Mouse (Mus musculus) adrenal gland, postnatal 14 days (tissue): Measurements from ENCODE around the gene Etv6. TPM values are rescaled to one million over a fixed set of nuclear protein-coding genes. Genes with fewer than 3 reads are reported as not detected.

Experiments used
- DNase-seq: peaks from one replicate; pipeline ENCODE4 v3.0.0; 2021; ENCODE audit warnings: mixed read lengths
- total RNA-seq: library from RNA; stranded (reverse); gene quantifications from 2 replicates; pipeline ENCODE4 v1.2.3, GENCODE M21; 2021

Etv6 gene
- total RNA-seq, 1 experiment from 2014 or later, result 35.7 TPM

DNA sequence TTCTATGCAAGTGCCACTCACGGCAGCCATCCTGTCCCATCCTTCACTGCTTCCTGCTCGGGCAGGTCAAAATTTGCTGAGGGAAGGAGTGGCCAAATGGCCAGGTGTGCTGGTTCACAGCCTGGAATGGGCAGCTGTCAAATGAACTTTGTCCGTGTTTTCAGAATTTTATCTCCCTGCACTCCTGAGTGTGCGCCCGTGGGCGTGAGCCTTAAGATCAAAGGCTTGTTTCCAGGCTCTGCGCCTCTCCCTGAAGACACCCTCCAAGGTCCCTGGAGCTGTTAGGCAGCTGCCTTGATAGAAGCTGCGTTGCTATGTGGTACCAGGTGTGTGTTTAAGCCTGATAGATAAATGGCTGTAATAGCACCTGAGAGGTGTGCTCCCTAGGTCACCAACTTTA is 76.1 kb downstream of the Etv6 start:
- no peak for DNase-seq

GRCm38 (mm10) chr6:134112753-134113152 is 77.3 kb downstream of the Etv6 start:
- DNase-seq, result no peak

DNA sequence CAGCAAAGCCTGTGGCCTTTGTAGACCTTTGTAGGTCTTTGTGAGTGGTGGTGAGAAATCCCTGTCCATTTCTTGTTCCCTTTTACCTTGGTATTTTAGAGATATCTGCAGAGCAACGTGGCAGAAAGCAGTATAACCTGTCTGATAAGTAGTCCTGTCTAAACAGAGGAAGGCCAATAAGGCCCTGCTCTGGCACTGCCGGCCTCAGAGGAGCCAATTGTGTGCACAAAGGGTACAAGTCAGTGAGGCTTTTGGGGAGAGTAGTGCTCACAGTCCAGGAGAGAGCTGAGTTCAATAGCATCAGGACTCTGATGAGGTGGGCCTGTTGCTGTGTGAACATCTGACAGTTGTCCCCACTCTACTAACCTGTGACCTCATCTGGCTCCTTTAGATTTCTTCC is 77.7 kb downstream of the Etv6 start:
- no peak for DNase-seq

DNA sequence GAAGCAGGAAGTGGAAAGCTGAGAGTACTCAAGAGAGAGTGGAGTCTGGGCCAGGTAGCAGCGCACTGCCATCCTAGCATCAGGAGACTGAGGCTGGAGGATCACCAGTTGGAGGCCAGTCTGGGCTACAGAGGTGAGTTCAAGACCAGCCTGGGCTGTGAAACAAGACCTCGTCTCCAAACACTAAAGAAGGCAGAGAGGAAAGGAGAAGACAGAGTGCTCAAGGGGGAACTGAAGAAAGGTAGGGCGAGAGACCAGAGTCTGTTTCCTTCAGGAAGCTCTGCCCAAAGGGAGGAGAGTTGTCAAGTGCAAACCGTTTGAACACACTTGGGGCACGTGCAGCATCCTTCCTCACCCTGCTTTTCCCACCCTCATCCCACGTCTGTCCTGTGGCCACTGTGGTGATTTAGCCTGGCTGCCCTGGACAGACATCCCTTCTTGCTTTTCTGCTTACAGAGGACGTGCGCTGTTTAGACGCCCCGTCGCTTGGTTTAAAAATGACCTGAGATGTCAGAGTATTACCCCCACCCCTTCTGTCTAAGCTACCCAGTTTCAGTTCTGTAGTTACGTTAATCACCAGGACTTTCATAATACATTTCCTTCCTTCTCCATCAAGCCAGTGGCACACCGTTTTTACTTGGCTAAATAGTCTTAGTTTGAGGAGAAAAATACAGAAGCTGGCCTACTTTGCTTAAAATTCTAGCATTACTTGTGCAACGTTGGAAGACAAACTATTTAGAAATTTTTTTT is 79.9 kb downstream of the Etv6 start:
- DNase-seq, result no peak

DNA sequence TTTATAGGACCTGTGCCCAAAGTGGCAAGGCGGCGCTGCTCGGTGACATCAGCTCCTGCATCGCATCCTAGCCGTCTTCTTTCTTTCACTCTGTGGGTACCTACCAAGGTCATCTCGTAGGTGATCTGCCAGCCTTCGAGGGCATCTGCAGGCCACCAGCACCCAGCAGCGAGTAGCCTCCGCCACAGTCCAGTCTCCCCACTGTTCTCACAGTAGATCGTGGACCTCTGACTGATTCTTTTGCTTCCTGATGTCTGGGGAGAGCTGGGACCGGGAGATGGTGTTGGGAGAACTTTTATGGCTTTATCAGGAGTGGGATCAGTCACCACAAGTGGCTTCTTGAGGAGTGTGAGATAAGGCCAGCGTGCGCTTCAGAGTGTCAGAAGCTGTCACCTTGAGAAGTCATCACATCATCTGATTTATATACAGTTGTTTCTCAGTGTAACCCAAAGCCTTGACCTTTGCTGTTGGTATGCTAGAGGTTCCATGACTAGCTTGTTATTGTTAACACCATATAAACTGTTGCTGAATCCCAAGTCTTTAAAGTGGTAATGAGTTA is 82.0 kb downstream of the Etv6 start:
- peak; percentile 57 for DNase-seq

DNA sequence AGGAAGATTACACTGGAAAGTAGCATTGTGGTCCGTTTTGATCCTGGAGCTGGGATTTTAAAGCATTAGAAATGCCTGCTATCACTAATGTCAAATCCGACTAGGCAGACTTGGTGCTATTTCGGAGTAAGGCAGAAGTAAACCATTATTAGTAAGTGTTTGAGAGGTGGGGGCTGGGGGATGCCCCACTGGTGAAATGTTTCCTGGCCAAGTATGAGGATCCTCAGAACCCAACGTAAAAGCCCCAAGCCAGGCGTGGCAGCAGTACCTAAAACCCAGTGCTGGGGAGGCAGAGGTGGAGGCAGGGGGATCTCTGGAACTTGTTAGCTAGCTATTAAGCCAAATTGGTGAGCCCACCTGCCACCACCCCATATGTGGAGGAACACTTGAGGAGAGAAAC is 83.0 kb downstream of the Etv6 start:
- no peak for DNase-seq

DNA sequence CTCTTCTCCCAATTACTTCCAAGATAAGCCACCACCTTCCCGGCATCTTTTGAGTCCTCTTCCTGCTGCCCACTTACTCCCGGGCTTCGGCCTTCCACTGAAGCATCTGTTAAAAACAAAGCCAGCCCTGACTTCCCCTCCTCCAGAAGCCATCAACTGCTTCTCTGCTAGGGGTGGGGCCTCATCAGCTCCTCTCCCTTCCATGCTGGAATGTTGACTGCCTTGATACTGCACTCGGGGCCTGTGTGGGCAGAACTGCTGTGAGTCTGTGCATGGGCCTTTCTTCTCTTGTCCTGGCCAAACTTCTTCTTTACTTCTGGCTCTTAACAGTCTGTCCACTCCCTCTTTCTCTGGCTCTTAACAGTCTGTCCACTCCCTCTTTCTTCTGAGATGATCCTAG is 83.6 kb downstream of the Etv6 start:
- peak; percentile 37 for DNase-seq

DNA sequence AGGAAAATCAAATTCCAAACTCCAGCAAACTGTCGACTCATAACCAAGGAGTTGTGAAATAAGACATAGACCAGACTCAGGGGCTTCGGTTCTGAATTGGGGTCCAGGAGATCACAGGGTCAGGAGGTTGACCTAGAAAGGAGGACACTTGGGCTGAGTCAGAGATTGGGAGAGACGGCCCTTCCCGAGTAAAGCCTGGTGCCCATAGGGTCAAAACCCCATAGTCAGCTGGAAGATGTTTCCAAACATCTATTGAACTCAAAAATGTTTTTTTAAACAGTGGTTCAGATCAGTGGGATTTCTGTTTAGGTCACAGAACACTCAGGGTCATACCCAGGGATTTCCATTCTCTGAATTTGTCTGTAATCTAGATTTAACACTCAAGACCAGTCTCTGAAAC is 84.7 kb downstream of the Etv6 start:
- DNase-seq, result no peak

DNA sequence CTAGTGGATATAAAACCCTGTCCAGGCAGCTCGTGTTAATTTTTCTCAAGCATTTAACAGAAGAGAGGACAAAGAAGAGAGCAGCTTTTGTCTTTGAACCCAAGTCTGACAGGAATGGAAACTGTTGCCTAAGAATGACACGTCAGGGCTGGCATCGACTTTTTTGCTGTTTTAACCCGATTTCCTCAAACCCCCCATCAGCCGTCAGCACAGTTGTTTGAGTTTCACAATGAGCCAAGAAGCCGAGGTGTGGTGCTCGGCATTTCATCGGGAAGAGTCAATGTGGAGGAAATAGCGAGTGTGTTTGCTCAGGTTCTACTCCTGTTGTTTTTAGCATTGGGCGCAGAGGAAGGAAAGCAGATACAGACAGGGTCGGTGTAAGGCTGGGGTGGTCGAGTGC is 85.2 kb downstream of the Etv6 start:
- no peak for DNase-seq

GRCm38 (mm10) chr6:134122945-134123344 is 87.4 kb downstream of the Etv6 start:
- no peak for DNase-seq

DNA sequence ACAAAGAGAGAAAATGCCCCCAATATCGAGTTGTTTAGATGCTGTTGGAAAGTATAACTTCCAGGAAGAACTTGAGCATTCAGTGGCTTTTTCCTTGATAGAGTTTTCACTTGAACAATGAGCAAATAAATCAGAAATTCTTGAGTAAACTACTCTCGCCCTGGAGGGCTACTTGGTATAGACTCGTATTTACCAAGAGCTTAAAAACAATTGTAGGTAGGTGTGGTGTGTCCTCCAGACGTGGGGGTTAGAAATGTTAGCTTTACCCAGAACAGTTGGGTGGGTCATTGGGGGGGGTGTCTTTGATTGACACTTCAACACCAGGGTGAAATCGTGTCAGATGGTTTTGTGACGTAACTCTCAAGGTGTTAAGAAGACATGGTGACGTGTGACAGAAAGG is 88.0 kb downstream of the Etv6 start:
- no peak for DNase-seq

GRCm38 (mm10) chr6:134124256-134124655 is 88.8 kb downstream of the Etv6 start:
- no peak for DNase-seq

GRCm38 (mm10) chr6:134127996-134128395 is 92.5 kb downstream of the Etv6 start:
- DNase-seq, result no peak

DNA sequence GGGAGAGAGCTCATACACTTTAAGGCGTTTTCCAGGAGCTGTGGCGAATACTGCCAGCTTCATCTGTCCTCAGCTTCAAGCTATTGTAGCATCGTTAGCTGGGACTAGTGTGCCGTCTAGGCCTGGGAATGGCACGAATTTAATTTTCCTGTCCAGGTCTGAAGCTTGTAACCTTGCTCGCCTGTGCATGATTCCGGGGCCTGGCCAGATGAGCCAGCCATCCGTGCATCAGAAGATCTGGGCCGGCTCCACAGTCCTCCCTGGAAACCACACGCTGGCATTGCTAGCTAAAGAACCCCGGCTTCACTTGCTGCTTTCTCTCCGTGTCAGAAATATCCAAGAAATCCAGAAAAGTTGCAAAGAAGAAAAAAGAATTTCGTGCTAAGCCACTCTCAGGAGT is 93.1 kb downstream of the Etv6 start:
- DNase-seq, result no peak

GRCm38 (mm10) chr6:134129848-134130247 is 94.3 kb downstream of the Etv6 start:
- no peak for DNase-seq

DNA sequence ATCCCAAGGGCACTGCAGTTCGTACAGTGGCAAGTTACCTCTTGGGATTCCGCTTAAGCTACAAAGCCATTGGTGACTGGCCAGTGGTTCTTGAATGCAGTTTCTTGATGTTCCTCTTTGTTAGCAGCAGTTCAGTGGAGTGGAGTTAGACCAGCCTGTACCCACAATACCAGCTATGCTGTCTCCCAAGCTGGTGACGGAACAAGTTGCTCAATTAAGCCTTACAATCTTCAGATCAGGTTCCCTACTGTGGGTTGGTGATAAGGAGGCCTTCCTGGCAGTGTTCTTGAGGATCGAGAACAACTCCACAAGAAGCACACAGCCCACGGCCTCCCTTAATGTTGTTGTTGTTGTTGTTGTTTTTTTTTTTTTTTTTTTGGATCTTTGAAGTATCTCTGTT is 95.3 kb downstream of the Etv6 start:
- DNase-seq, result no peak

DNA sequence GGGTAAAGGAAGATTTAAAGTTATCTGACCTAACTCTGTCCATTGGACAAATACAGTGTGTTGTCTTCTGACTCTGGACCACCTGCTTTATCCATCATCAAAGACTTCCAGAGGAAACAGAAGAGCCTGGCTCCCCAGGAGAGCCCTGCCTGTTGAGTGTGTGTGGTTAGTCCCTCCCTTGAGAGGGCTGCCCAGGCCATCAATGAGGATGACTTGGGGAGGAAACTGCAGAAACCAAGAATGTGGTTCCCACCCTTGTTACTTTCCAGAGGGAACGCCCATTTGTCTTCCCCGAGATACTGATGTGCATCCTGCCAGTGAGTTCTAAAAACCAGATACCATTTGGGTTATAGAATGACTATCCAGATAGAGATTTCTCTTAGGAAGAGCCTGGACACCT is 96.1 kb downstream of the Etv6 start:
- DNase-seq, result no peak

DNA sequence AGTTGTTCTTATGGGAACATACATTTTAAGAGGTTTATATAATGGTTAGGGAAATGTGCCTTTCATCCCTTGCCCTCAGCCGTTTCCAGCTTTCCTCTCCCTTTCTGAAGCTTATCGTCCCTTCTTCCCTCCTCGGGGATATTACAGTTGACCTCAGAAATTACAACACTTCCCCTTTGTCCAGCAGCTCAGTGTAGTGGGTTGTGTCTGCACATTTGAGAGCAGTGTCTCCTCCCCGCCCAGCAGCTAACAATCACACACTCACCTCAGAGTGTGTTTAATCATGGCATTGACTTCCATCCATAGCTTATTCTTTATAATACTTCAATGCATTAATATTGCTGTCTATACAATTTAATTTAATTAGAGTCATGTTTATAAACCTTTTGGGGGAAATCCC is 98.3 kb downstream of the Etv6 start:
- DNase-seq, result no peak

DNA sequence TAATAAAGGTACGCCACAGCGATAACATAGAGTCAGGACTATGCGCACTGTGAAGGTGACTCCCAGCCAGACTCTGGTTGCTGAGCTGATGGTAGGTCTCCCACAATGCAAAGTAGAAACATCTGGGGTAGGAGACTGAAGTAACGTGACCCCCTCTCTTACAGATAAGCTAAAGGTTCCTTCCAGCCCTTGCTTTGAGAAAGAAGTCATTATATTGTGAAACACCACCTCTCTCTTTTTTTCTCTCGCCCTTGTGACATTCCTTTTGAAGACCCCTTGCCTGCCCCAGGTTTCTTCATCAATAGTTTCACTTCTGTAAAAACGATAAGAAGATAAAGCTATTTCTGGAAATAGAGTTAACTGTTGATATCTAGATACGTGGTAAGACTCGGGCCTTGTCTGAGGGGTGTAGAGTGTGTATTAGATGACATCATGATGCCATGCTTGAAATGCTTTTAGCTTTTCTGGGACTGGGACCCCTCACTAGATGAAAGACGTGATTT is 99.4 kb downstream of the Etv6 start:
- DNase-seq, result no peak

- DNase-seq, result no peak
Observed at GRCm38 (mm10) chr6:134136315-134136714, 100.8 kb downstream of the Etv6 start.

- no peak for DNase-seq
Observed at GRCm38 (mm10) chr6:134139359-134139758, 103.9 kb downstream of the Etv6 start.

DNA sequence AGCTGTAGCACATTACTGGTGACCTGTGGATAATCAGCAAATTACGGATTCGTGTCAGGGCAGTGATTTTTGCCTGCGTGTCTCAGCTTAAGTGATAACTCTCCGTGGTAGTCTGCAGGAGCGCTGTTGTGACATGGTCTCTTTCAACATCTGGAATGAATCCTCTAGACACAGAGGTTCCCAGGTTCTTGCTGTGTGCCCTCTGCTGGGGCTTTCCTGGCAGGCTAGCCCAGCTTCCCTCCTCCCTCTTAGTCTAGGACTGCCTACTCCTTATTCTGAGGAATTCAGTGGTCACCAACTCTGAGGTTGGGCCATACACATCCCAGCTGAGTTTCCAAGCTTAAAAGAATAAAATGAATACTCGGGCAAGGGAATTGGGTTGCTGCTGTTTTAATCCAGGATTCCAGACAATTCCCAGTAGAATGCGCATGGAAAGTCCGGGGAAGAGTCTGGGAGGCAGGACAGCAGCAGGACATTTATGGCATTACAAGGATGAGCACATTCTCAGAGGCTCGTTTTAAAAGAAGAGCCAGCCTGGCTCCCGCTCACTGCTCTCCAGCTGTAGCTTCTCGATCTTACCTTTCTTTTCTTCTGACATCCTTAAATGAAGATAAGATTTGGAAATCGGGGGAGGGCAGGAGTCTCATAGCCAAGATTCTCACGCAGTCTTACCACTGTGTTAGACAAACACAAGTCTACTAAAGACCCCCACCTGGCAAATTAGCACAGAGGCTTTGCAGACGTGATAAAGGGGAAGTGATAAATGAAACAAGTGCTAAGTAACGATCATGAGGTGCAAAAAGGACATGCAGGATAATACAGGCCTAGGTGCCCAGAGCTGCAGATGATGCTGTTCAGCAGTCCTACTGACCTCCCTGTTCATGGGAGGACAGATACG is 105.5 kb downstream of the Etv6 start:
- DNase-seq, result no peak

DNA sequence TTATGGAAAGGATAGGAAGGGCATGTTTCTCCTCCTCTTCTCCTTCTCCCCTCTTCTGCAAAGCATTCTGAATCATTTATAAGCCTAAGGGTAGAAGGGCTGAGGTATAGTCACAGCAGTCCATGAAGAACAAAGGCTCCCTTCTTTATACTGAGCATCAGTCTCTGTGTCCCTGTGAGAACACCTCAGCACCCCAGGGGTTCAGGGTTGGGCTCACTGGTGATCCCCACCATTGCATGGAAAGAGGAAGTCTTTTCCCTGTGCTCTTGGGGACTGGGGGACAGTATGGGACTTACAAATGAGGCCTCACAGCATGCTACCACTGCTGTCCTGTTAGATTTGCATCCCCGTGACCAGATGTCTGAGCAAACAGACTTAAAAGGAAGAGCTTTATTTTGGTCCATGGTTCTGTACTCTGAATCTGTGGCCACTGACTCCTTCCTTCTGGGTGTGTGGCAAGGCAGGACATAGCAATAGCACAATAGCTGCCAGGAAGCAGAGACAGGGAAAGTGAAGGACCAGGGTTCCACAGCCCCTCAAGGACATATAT is 106.2 kb downstream of the Etv6 start:
- no peak for DNase-seq
